8 mouse cellular contexts compared by ENCODE assay signal in the genomic region with DNA sequence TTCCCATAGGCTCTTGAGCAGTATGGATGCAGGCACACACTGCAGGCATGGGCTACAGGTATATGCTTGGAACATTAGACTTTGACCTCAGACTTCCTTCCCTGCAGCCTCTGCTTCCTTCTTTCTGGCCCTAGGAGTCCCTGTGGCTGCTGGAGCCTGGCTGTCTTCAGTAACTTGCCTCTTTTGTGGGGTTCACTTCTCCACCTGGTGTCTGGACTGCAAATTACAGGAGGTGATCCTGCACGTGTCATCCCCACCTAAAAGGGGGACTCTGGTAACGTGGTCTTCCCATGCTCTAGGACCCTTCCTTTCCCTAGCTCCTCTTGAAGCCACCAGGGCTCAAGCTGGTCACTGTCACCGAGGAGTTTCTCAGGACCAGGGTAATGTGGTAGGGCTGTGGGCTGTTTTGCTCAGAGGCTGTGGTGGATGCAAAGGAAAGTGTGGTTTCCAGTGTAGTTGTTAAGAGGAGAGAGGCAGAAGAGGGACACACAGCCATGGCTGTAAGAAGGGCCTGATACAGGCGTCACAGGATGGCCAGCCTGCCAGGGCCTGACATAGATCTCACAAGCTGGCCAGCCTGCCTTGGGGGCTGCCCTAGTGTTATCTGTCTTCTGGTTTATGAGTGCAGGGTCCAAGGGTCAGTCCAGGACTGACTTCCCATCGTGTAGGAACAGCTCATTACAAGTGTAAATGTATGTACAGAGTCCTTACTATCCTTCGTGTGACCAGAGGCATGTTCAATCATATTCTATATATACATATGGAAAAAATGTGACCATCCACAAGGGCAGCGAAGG. TPM values are rescaled to one million over a fixed set of nuclear protein-coding genes. Genes with fewer than 3 reads are reported as not detected.
DNase-seq lines count a peak whose midpoint lies in the region; ATAC-seq and TF ChIP-seq lines count a peak whose summit lies in the region.

No protein-coding gene starts in this region.

- no peaks in the 10 kb centered on the region for H3K4me1 ChIP-seq in forebrain, postnatal 0 days (ENCODE audit: insufficient read depth)
- H3K4me1 ChIP-seq in forebrain, embryonic 12.5 days: peaks cover 5% of the 10 kb centered on the region
- peaks cover 11% of the 10 kb centered on the region for H3K4me1 ChIP-seq in bone marrow, adult 2 months (ENCODE audit: control insufficient read depth, insufficient read depth, low read length)
- no peaks in the 10 kb centered on the region for H3K4me1 ChIP-seq in hindbrain, embryonic 16.5 days (ENCODE audit: control insufficient read depth, insufficient read depth, low read depth, low read length)
- no peaks in the 10 kb centered on the region for H3K4me1 ChIP-seq in limb, embryonic 14.5 days (ENCODE audit: control insufficient read depth, insufficient read depth, low read length)

- peak; percentile 38 for ATAC-seq in forebrain, postnatal 0 days
- no peak for ATAC-seq in forebrain, embryonic 12.5 days (ENCODE audit: low FRiP score)
- ATAC-seq in hindbrain, embryonic 16.5 days: 0 out of 2 replicates have a peak, but pooled peaks have one; percentile 49
- peak; percentile 23; the same call in 1 of the 2 replicates for ATAC-seq in limb, embryonic 14.5 days (ENCODE audit: low FRiP score, low read depth)

- H3K4me3 ChIP-seq in forebrain, postnatal 0 days (ENCODE audit: low read depth, low read length): no peak overlapping the region
- no peak overlapping the region for H3K4me3 ChIP-seq in forebrain, embryonic 12.5 days (replicated peaks)
- H3K4me3 ChIP-seq in bone marrow, adult 2 months (replicated peaks; ENCODE audit: control insufficient read depth, low read depth, low read length): no peak overlapping the region
- no peak overlapping the region for H3K4me3 ChIP-seq in hindbrain, embryonic 16.5 days (ENCODE audit: low read length)
- no peak overlapping the region for H3K4me3 ChIP-seq in limb, embryonic 14.5 days (replicated peaks; ENCODE audit: low read length)

- no peaks in the 10 kb centered on the region for H3K27me3 ChIP-seq in forebrain, postnatal 0 days (ENCODE audit: insufficient read depth, low read length)
- no peaks in the 10 kb centered on the region for H3K27me3 ChIP-seq in forebrain, embryonic 12.5 days
- no peaks in the 10 kb centered on the region for H3K27me3 ChIP-seq in hindbrain, embryonic 16.5 days (replicated peaks; ENCODE audit: control insufficient read depth, insufficient read depth, low read length)
- H3K27me3 ChIP-seq in limb, embryonic 14.5 days (ENCODE audit: control insufficient read depth, insufficient read depth, low read length): no peaks in the 10 kb centered on the region

- H3K9ac ChIP-seq in forebrain, postnatal 0 days: no peak overlapping the region
- H3K9ac ChIP-seq in forebrain, embryonic 12.5 days: no peak overlapping the region
- H3K9ac ChIP-seq in hindbrain, embryonic 16.5 days (ENCODE audit: low read depth, low read length): no peak overlapping the region
- no peak overlapping the region for H3K9ac ChIP-seq in limb, embryonic 14.5 days (ENCODE audit: low read depth, low read length, severe bottlenecking)

- no peak overlapping the region for H3K27ac ChIP-seq in forebrain, postnatal 0 days (ENCODE audit: low read depth, low read length)
- no peak overlapping the region for H3K27ac ChIP-seq in forebrain, embryonic 12.5 days
- no peak overlapping the region for H3K27ac ChIP-seq in bone marrow, adult 2 months (ENCODE audit: control insufficient read depth, insufficient read depth, low read depth, low read length, poor library complexity)
- no peak overlapping the region for H3K27ac ChIP-seq in hindbrain, embryonic 16.5 days (ENCODE audit: low read depth, low read length)
- no peak overlapping the region for H3K27ac ChIP-seq in limb, embryonic 14.5 days (replicated peaks; ENCODE audit: low read depth, low read length)

- TF ChIP-seq CTCF in forebrain, postnatal 0 days (IDR thresholded peaks at IDR 0.05; ENCODE audit: low read depth): peak; percentile 69
- TF ChIP-seq CTCF in bone marrow, adult 2 months (IDR thresholded peaks at IDR 0.05; ENCODE audit: control insufficient read depth, insufficient read depth, low read length): peak; percentile 64

- peak; percentile 31 for DNase-seq in forebrain, postnatal 0 days
- peak; percentile 84 for DNase-seq in 416B (ENCODE audit: low read depth)
- DNase-seq in limb, embryonic 14.5 days (ENCODE audit: low spot score): no peak
- peak; percentile 27 for DNase-seq in retina, postnatal 1 day
- no peak for DNase-seq in frontal cortex, postnatal 14 days (ENCODE audit: low spot score in 2 of 2)

- no peaks in the 10 kb centered on the region for H3K36me3 ChIP-seq in forebrain, postnatal 0 days (ENCODE audit: insufficient read depth)
- no peaks in the 10 kb centered on the region for H3K36me3 ChIP-seq in forebrain, embryonic 12.5 days (replicated peaks)
- H3K36me3 ChIP-seq in hindbrain, embryonic 16.5 days (ENCODE audit: control insufficient read depth, insufficient read depth, low read length): no peaks in the 10 kb centered on the region
- H3K36me3 ChIP-seq in limb, embryonic 14.5 days (ENCODE audit: control insufficient read depth, insufficient read depth, low read length): no peaks in the 10 kb centered on the region

- TF ChIP-seq POLR2A in bone marrow, adult 2 months (IDR thresholded peaks at IDR 0.05; ENCODE audit: borderline replicate concordance, control insufficient read depth, low read depth, low read length): no peak
- no peak for TF ChIP-seq POLR2A in limb, embryonic 14.5 days (IDR thresholded peaks at IDR 0.05; ENCODE audit: borderline replicate concordance, extremely low read depth, insufficient read depth, insufficient read length)

- WGBS in forebrain, postnatal 0 days: 69% methylated on average over 7 of the region's 7 CpGs
- WGBS in forebrain, embryonic 12.5 days: 68% methylated on average over 7 of the region's 7 CpGs
- 30% methylated on average over 7 of the region's 7 CpGs for WGBS in bone marrow, adult 2 months
- 71% methylated on average over 7 of the region's 7 CpGs for WGBS in hindbrain, embryonic 16.5 days
- 53% methylated on average over 7 of the region's 7 CpGs for WGBS in limb, embryonic 14.5 days

- no peak overlapping the region for H3K4me2 ChIP-seq in forebrain, postnatal 0 days (ENCODE audit: low read depth)
- H3K4me2 ChIP-seq in forebrain, embryonic 12.5 days: no peak overlapping the region
- no peak overlapping the region for H3K4me2 ChIP-seq in hindbrain, embryonic 16.5 days (ENCODE audit: low read length)
- no peak overlapping the region for H3K4me2 ChIP-seq in limb, embryonic 14.5 days (replicated peaks; ENCODE audit: low read depth, low read length, severe bottlenecking)

- H3K9me3 ChIP-seq in forebrain, postnatal 0 days (ENCODE audit: low read length): no peaks in the 10 kb centered on the region
- H3K9me3 ChIP-seq in forebrain, embryonic 12.5 days: no peaks in the 10 kb centered on the region
- no peaks in the 10 kb centered on the region for H3K9me3 ChIP-seq in hindbrain, embryonic 16.5 days (ENCODE audit: control insufficient read depth, low read length)
- no peaks in the 10 kb centered on the region for H3K9me3 ChIP-seq in limb, embryonic 14.5 days (ENCODE audit: control insufficient read depth, low read length)

RNA-seq across cellular contexts. Expression of gene Iqgap2, which starts 59.6 kb away (rescaled TPM):
- 3.9 and 6.0 TPM in 2 replicates for total RNA-seq in forebrain, postnatal 0 days (2014; rRNA removed)
- polyA plus RNA-seq in forebrain, postnatal 0 days (2015; fragmentation: Nextera tagmentation; extraction: Ambion mirVana): 0.96 and 2.1 TPM in 2 replicates
- polyA plus RNA-seq in forebrain, embryonic 12.5 days (2016; fragmentation: Nextera tagmentation; extraction: Ambion mirVana): 16.7 and 17.2 TPM in 2 replicates
- 15.5 TPM in 2 replicates for polyA plus RNA-seq in bone marrow, adult 2 months (2011; ENCODE audit: insufficient read depth, insufficient read length, low replicate concordance, missing spikeins)
- polyA plus RNA-seq in hindbrain, embryonic 16.5 days (2015; fragmentation: Nextera tagmentation; extraction: Ambion mirVana): 3.5 and 3.8 TPM in 2 replicates
- 8.7 and 12.7 TPM in 2 replicates for polyA plus RNA-seq in limb, embryonic 14.5 days (2012; rRNA removed)
- polyA plus RNA-seq in limb, embryonic 14.5 days (2014; fragmentation: Nextera tagmentation; extraction: Ambion mirVana): 10.5 and 12.8 TPM in 2 replicates

Comparison
In these comparisons a context has a peak if more than half of its experiments do, and no peak if none do; other contexts are left out.
1. DNase-seq: peak in forebrain, postnatal 0 days (single experiment), 416B (single experiment) and retina, postnatal 1 day (single experiment); none in limb, embryonic 14.5 days (single experiment) and frontal cortex, postnatal 14 days (0 of 2).